Mouse (Mus musculus) midbrain, postnatal 0 days (tissue): ENCODE results near the gene Baz2a. TPM values are rescaled to one million over a fixed set of nuclear protein-coding genes. Genes with fewer than 3 reads are reported as not detected.
A peak's percentile ranks its signal among the peaks of the same experiment; 100 is the strongest.

ENCODE experiments used
- ATAC-seq: fragments of 200-750 bp; cut with Nextera tagmentation; 2 replicates; pipeline ENCODE4 v1.8.0; 2017; ENCODE audit warnings: moderate number of reproducible peaks, mild to moderate bottlenecking, moderate TSS enrichment, moderate library complexity; ENCODE audit not compliant: low FRiP score
- DNase-seq: peaks from one replicate; pipeline ENCODE4 v3.0.0-alpha.2; 2015; ENCODE audit warnings: low spot score
- H3K27ac ChIP-seq: fragments of 300-500 bp; sonication (generic); 2 replicates; pipeline ENCODE4 v1.5.1; 2014; ENCODE audit warnings: low read depth, mild to moderate bottlenecking, low read length, mixed read lengths
- H3K27me3 ChIP-seq: fragments of 300-500 bp; sonication (generic); 2 replicates; pipeline ENCODE4 v1.6.1; 2014; ENCODE audit warnings: low read length, control low read depth, mixed read lengths; ENCODE audit not compliant: insufficient read depth
- H3K36me3 ChIP-seq: fragments of 300-500 bp; sonication (generic); 2 replicates; pipeline ENCODE4 v1.6.1; 2014; ENCODE audit warnings: low read length, control low read depth, mixed read lengths; ENCODE audit not compliant: insufficient read depth
- H3K4me1 ChIP-seq: fragments of 300-500 bp; sonication (generic); 2 replicates; pipeline ENCODE4 v1.6.1; 2014; ENCODE audit warnings: mild to moderate bottlenecking, control low read depth, antibody characterized with exemption, low read length, mixed read lengths; ENCODE audit not compliant: insufficient read depth
- H3K4me2 ChIP-seq: fragments of 300-500 bp; sonication (generic); 2 replicates; pipeline ENCODE4 v1.6.1; 2014; ENCODE audit warnings: low read depth, mild to moderate bottlenecking, low read length, mixed read lengths; ENCODE audit not compliant: poor library complexity, severe bottlenecking
- H3K4me3 ChIP-seq: fragments of 300-500 bp; sonication (generic); 2 replicates; pipeline ENCODE4 v1.5.1; 2014; ENCODE audit warnings: low read depth, mild to moderate bottlenecking, low read length, moderate library complexity
- H3K9ac ChIP-seq: fragments of 300-500 bp; sonication (generic); replicated peaks from 2 replicates; pipeline ENCODE4 v1.6.1; 2014; ENCODE audit warnings: mild to moderate bottlenecking, low read length, moderate library complexity, mixed read lengths; ENCODE audit not compliant: poor library complexity, severe bottlenecking
- H3K9me3 ChIP-seq: fragments of 300-500 bp; sonication (generic); 2 replicates; pipeline ENCODE4 v1.6.1; 2016; ENCODE audit warnings: low read length, control low read depth
- CTCF ChIP-seq: IDR thresholded peaks from 2 replicates; pipeline ENCODE4 v1.5.1; 2016; ENCODE audit warnings: antibody characterized with exemption, mild to moderate bottlenecking
- whole genome bisulfite sequencing: fragments of 180-500 bp; shearing (Covaris S2); extraction: QIAGEN DNeasy Blood & Tissue Kit; methylation state at CpG from one replicate; pipeline ENCODE4 v1.1.7; 2014; 5-methylcytosine and 5-hydroxymethylcytosine counted together
- polyA plus RNA-seq: library from polyadenylated mRNA; unstranded; fragments of >200 nt; fragmentation: Nextera tagmentation; extraction: Ambion mirVana; gene quantifications from 2 replicates; pipeline ENCODE4 v1.2.1, GENCODE M21; 2015
- total RNA-seq: library from RNA; depleted of rRNA; stranded (reverse); fragments of >200 nt; gene quantifications from 2 replicates; pipeline ENCODE4 v1.2.3, GENCODE M21; 2014

The Baz2a gene
- total and polyA plus RNA-seq, 2 experiments from 2014 or later, result 9.3 to 14.0 TPM

DNA sequence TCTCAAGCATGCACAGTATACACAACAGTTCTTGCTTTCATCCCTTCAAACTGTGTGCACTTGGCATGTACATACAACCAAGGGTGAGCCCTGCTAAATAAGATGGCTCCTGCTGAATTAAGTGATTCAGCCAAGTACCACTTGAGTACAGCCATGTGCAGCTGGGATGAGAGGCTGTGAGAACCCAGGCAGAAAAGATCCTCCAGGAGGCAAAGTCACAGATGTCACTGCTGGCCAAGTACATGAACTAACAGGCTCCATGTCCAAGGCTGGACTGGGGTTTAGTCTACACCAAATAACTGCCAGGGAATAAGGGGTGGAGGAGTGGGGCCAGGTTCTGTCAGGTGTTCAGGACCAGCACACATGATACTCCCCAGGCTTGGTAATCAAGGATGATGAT is 40.4 kb downstream of the Baz2a start:
- DNase-seq (no peak), ATAC-seq (no peak)
- Histone ChIP-seq H3K27ac (no peak overlapping the region), H3K36me3 (peaks cover 24% of the 10 kb centered on the region), H3K4me1 (no peaks in the 10 kb centered on the region), H3K4me2 (no peak overlapping the region), H3K27me3 (no peaks in the 10 kb centered on the region), H3K4me3 (no peak overlapping the region), H3K9me3 (no peaks in the 10 kb centered on the region), H3K9ac (no peak overlapping the region)
- no peak for TF ChIP-seq CTCF

DNA sequence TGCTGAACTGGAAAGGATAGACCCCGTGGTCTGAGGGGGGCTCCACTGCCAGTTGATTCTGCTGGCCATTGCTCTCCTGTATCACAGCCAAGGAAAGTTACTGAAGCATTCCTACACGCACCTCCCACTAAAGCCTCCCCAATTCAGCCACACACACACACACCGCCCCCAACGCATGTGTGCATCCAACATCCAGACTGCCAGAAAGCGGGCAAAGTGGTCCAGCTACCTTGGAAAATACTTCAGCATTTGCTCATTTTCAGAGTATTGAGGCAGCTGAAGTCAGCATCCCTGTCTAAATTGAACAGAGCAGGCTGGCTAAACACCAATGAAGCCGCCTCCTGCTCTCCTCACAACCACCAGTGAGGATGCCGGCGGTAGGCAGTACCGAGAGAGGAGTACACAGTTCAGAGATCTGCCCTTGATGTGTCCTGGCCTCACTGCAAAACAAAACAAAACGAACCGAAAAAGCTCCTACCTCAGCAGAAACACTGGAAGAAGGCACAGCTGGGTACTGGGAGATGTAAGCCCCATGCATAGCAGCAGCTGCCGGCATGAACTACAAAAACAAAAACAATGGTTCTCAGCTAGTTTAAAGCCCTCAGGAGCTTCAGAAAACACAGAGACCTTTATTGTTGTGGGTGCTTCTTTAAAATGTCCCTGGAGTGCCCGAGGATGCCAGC is 42.4 kb downstream of the Baz2a start:
- Histone ChIP-seq H3K4me1 (no peaks in the 10 kb centered on the region), H3K9ac (0 out of 2 replicates have a peak overlapping the region, but pooled peaks have one; percentile 9), H3K27ac (no peak overlapping the region), H3K36me3 (peaks cover 8% of the 10 kb centered on the region), H3K4me2 (peak overlapping the region; percentile 12; the same call in 1 of the 2 replicates), H3K4me3 (no peak overlapping the region), H3K9me3 (no peaks in the 10 kb centered on the region), H3K27me3 (no peaks in the 10 kb centered on the region)
- 32% methylated on average over 13 of the region's 13 CpGs for WGBS
- ATAC-seq (no peak), DNase-seq (peak; percentile 27)
- TF ChIP-seq CTCF, result no peak

DNA sequence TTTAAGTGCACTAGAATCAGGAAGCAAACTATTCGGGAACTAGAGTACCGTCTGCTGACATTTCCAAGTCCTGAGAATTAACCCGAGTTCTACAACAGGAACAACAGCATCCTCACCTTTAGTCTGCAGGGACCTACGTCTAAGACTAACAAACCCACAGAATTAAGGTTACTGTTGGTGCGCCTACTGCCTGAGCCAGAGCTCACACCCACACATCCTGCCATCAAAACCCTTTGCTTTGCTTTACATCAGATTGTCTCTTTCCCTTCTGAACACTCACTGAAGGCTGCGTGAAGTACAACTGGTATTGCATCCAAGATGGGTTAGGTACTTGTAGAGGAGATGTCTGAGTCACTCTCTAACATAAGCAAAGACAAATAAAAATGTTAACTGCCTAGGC is 44.0 kb downstream of the Baz2a start:
- TF ChIP-seq CTCF, result no peak
- no peak overlapping the region for H3K9ac ChIP-seq
- ATAC-seq, result no peak
- H3K27me3 ChIP-seq, result no peaks in the 10 kb centered on the region
- H3K4me2 ChIP-seq, result no peak overlapping the region
- no peak overlapping the region for H3K27ac ChIP-seq
- DNase-seq, result no peak
- H3K9me3 ChIP-seq, result no peaks in the 10 kb centered on the region
- no peaks in the 10 kb centered on the region for H3K4me1 ChIP-seq
- no peaks in the 10 kb centered on the region for H3K36me3 ChIP-seq
- 95% methylated on average over 6 of the region's 6 CpGs for WGBS
- H3K4me3 ChIP-seq, result no peak overlapping the region

DNA sequence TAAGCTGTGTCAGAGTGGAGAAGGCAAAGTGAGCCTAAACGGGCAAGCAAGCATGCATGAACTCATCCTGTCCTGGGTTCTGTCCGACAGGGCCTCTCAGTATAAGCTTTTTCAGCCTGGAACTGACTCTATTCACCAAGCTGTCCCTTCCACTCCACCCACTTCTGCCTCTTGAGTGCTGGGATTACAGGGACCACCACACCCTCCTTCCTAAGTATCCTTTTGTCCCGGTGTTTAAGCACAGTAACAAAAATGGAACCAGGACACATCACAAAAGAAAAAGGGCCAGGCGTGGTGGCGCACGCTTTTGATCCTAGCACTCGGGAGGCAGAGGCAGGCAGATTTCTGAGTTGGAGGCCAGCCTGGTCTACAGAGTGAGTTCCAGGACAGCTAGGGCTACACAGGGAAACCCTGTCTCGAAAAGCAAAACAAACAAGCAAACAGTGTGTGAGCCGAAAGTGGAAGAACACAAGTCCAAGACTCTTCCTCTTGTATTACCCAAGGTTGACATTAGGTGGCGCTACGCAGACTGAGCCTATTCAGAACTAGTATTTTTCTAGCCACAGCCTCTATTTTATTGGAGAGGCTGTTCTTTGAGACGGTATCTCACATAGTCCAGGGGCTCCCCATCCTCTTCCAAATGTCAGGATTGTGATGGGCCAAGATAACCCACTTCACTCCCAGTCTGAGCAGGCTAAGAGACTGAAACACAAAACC is 49.0 kb downstream of the Baz2a start:
- no peaks in the 10 kb centered on the region for H3K27me3 ChIP-seq
- no peak overlapping the region for H3K4me2 ChIP-seq
- no peaks in the 10 kb centered on the region for H3K4me1 ChIP-seq
- ATAC-seq (no peak), DNase-seq (peak; percentile 61)
- TF ChIP-seq CTCF, result peak; percentile 76
- no peaks in the 10 kb centered on the region for H3K9me3 ChIP-seq
- WGBS, result 71% methylated on average over 12 of the region's 12 CpGs
- H3K27ac ChIP-seq, result no peak overlapping the region
- no peak overlapping the region for H3K9ac ChIP-seq
- no peak overlapping the region for H3K4me3 ChIP-seq
- H3K36me3 ChIP-seq, result no peaks in the 10 kb centered on the region

DNA sequence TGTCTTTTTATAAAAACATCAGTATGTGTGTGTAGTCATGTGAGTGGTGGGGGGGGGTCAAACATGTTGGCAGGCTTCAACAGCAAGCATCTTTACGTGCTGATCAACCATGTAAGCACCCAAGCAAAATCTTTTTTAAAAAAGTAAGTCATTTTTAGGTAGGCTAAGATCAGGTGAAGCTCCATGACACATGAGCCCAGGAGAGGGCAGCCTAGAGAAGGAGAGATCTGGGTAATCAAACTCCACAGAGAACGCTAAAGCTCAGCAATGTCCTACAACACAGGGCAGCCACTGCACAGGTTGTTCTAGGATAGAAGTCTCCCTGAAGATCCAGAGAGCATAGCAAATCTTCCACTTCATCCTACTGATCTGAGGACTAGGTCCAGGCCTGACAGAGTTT is 50.8 kb downstream of the Baz2a start:
- H3K27ac ChIP-seq, result no peak overlapping the region
- no peak for DNase-seq
- no peak for ATAC-seq
- H3K4me2 ChIP-seq, result no peak overlapping the region
- H3K4me1 ChIP-seq, result no peaks in the 10 kb centered on the region
- H3K36me3 ChIP-seq, result no peaks in the 10 kb centered on the region
- no peak overlapping the region for H3K4me3 ChIP-seq
- H3K9me3 ChIP-seq, result no peaks in the 10 kb centered on the region
- H3K27me3 ChIP-seq, result no peaks in the 10 kb centered on the region
- H3K9ac ChIP-seq, result no peak overlapping the region
- peak; percentile 61 for TF ChIP-seq CTCF
- 65% methylated on average over 2 of the region's 2 CpGs for WGBS

DNA sequence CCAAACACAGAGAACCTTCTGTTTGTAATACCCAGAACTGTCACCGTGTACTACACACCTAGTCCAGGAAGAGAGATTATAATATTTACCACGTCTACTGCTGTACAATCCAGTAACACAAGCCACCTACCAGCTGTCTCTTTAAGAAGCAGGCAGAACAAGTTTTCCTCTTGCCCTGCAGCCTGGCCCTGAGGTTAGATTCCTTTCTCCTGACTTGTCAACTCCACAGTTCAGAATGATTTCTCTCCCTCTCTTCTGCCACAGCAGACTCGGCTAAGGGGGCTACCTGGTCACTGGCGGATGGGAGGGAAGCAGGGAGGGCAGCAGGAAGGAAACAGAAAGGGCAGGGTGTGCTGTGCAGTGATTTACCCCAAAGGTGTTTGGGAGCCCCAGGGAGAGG is 52.3 kb downstream of the Baz2a start:
- no peaks in the 10 kb centered on the region for H3K27me3 ChIP-seq
- DNase-seq (no peak), ATAC-seq (no peak)
- H3K4me1 ChIP-seq, result no peaks in the 10 kb centered on the region
- no peak overlapping the region for H3K4me3 ChIP-seq
- TF ChIP-seq CTCF, result no peak
- no peak overlapping the region for H3K4me2 ChIP-seq
- no peak overlapping the region for H3K9ac ChIP-seq
- WGBS, result 78% methylated on average over 4 of the region's 4 CpGs
- no peak overlapping the region for H3K27ac ChIP-seq
- H3K36me3 ChIP-seq, result no peaks in the 10 kb centered on the region
- H3K9me3 ChIP-seq, result no peaks in the 10 kb centered on the region
